Mouse (Mus musculus) gastrocnemius, postnatal 14 days (tissue): ENCODE measurements around the gene Lamp5. TPM values are rescaled to one million over a fixed set of nuclear protein-coding genes. Genes with fewer than 3 reads are reported as not detected.

ENCODE experiments used
- DNase-seq: peaks from one replicate; pipeline ENCODE4 v3.0.0; 2021; ENCODE audit warnings: mixed read lengths
- intact Hi-C: fragments of 180-260 bp; cut with DNase I; formaldehyde crosslinking; loops from one replicate; pipeline ENCODE4 v1.15.1; 2025; ENCODE audit warnings: low total_unique reads
- long read RNA-seq, 2 experiments: library from polyadenylated mRNA; stranded (forward); transcript quantifications; one replicate each; pipeline ENCODE4 v2.0.0; 2021
- total RNA-seq, 2 experiments: library from RNA; stranded (reverse); gene quantifications; 2 replicates each; pipeline ENCODE4 v1.2.3; 2021

Gene Lamp5
- total RNA-seq: not detected
- long read RNA-seq, experiment 1: 0 reads
- long read RNA-seq, experiment 2: 0 reads

DNA sequence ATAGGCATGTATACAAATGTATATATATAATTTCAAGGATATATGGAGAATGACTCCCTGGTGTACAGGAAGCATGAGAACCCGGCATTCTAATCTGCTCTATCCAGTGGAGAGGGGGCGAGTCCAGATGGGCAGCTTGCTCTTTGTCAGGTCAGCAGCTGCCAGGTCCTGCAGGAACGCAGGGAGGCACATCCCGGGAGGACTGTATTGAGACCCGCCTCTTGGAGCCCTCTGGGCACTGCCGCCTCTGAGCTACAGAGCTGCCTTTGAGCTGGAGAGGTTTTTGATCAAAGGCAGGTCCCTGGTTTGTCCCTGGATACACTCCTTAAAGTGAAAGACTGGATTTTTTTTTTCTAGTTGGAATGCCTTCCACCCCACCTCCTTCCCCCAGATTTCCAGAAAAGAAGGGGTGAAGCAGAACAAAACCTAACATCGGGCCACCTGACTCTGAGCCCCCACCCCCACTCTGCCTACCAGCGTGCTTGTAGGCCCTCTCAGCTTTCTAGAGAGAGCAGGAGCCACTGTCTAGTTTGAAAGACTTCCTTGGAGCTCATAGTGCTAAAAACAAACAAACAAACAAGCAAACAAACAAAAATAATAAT lies at the start of gene Lamp5:
Lamp5 (plus strand) TSS at position 552 of the 602 bp plus-strand sequence.
- no peak for DNase-seq
- intact Hi-C loops: no loop called here

DNA sequence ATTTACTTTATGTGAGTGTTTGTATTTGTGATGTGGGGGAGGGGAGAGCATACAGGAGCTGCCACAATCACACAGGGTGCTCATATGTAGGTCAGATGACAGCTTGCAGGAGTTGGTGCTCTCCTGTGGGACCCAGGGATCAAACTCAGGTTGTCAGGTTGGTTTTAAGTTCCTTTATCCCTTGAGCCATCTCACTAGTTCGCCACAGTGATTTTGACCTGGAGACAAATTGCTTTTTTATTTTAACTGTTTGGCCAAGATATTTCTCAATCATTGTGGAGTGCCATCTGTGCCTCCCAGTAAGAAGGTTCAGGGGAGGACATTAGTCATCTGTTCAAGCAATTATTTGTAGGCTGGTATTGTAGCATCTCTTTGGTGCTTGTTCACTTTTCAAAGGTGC lies 48.2 kb upstream of the Lamp5 start:
- DNase-seq: no peak
- intact Hi-C loops: no loop called here

DNA sequence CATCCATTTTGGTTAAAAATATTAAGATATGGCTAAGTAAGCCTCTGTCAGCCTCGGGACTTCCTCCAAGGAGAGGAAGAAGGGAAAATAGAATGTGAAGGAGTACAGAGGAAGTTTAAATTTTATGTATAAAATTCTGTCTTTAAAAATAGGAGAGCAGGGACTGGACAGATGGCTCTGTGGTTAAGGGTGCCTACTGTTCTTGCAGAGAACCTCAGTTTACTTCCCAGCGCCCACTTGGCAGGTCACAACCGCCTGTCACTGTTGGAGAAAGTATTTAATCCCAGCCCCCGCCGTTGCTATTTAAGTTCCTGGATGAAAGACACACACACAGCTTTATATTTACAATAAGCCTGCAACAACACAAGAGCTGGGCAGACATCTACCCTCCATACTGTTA lies 45.8 kb upstream of the Lamp5 start:
- no peak for DNase-seq
- intact Hi-C loops: no loop called here

DNA sequence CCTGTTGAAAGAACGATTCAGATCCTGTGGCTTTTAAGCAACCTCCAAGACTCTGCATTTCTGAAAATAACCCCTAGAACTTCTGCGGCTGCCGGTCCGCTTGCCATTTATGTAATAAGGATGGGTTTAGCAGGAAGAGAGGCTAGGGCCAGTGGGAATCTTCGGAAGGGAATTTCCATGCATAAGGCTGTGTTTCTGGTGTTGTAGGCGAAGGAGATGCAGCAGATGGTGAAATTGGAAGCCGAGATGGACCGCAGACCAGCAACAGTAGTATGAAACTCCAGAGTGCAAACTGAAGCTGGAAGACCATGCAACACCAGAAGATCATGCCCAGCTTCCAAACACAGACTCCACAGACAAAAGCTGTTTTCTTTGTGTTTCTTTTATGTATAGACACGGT lies 39.3 kb upstream of the Lamp5 start:
- intact Hi-C loops: no loop called here
- no peak for DNase-seq

DNA sequence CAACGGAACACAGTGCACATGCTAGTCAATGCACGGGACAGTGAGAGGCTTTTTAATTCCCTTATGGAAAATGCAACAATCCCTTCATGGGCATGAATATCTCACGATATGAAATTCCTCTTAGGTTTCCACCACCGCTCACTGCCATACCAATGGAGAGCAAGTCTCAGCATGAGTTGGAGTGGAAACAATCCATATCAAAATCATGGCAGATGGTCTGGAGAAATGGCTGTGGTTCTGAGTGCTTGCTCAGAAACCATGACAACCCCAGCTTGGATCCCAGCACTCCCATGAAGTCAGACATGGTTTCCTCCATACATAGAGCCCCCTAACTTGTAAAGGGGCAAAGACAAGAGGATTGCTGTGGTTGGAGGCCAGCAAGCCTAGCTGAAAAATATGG lies 3.6 kb upstream of the Lamp5 start:
- intact Hi-C loops: no loop called here
- DNase-seq: no peak

DNA sequence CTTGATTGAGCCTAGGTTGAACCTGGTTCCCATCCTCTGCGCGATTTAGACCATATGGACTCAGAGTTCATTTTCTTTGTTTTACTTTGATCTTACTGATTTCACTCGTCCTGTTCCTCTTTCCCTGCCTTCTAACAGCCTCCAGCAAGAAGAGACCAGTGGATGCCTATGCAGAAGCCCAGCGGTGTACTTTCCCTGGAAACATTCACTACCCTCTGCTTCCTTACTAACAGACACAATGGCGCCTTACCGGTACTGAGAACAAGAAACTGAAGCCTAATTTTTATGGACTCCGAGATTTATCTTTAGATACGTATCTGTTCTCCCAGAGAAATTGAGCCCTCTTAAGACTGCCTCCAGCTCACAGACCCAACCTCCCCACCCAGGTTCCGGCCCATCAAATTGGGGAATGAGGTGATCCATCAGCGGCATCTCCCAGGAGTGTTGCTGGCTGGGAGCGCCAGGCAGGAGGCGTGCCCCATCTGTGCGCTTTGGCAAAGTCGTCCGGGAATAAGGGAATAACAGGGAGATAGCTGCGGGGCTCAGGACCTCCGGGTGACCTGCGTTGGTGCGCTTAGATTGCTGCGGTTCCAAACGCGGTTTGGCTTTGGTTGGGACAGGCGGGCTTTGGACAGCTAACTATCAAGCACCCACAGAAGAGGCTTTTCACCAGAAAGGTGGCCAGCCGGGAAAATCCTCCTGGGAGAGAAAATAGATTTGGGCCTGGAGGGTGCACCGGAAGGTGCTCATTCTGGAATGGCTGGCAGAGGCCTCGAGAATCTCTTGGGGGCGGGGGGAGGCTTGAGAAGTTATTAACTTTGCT lies 1.0 kb upstream of the Lamp5 start:
- intact Hi-C loops: no loop called here
- DNase-seq: peak; percentile 4

DNA sequence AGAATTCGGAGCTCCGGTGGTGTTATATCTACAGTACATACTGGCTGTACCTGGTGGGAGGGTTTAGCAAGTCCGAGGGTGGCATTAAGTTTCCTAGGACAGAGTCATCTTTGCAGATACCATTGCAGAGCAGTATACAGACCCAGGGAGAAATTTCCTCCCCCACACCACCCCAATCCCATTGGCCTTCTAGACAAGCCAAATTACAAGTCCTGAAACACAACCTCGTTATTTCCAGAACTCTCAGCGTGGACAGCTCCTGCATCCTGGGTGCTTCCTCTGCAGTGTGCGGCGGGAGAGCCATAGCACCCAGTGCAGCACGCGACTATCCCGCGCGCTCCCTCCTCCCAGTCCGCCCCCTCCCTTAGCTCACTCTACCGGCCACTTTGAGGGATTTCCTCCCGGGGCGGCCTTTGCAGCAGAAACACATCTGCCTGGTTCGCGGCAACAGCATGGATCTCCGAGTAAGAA lies 5.9 kb downstream of the Lamp5 start:
- DNase-seq: no peak
- intact Hi-C loops: no loop called here

DNA sequence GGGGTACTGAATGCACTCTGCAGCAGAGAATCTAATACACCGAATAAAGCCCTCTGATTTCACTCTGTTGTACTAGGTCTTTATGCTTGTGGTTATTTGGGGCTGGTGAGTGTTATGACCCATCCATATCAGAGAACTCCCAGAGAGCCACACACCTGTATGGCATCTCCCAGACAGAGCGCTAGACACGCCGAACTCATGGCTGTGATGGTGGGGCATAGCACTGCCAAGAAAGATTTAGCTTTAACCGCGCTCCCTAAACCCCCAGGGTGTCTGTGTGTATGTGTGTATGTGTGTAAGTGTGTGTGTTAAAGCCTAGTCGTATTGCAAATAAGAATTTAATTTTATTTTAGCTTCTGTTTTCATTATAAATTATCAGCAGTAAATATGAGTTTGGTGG lies 6.4 kb downstream of the Lamp5 start:
- no peak for DNase-seq
- intact Hi-C loops: no loop called here

DNA sequence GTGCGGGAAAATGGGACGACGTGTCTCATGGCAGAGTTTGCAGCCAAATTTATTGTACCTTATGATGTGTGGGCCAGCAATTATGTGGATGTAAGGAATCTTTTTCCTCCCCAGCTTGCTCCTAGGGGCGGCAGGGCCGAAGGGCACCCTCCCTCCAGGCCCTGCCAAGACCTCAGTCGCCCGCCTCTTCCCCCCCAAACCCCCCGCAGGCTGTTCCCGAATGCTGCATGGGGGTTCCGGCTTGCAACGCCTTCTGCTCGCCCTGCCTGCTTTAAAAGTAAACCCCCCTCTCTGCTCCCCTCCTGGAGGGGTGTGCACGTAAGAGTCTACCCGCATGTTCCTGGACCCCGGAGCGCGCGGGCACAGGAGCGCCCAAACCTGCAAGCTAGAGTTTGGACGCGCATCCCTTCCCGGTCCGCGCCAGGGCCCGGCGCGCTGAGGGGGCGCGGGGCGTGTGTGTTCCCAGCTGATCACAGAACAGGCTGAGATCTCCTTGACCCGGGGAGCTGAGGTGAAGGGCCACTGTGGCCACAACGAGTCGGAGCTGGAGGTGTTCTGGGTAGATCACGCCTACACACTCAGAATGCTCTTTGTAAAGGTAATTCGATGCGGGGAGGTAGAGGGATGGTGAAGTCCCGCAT lies 7.1 kb downstream of the Lamp5 start:
- no peak for DNase-seq
- intact Hi-C loops: no loop called here

DNA sequence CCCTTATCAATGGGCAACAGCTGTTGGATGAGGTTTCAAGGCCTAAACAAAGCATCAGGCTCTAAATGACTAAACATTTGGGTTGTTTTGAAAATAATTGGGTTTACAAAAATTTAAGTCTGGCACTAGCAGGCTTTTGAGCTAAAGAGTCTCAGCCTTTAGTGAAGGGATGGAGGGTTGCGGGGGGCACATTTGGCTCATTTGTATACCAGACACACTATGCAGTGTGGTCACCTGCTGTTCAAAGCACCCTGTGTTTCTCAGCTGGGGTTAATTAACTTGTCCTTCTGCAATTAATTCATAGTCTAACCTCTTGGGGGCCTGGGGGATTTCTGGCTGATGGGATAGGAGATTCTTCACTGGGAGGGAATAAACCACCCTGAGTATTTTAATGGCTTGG lies 12.3 kb downstream of the Lamp5 start:
- DNase-seq: no peak
- intact Hi-C loops: no loop called here

DNA sequence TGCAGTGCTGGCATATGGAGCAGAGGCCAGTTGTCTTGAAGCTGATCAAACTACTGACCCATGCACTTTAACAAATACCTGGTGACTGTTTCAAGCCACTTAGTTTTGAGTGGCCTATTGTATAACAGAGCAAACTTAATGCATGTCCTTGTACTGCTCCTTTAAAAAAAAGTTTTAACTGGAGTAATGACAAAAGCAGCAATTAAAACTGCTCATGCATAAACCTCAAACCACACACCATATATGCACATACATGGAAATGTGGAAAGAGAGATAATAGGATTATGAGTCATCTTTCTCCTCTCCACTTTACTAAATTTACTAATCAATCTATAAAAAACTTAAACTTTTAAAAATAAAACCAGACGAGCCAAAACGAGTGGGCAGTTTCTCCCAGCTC lies 43.9 kb downstream of the Lamp5 start:
- no peak for DNase-seq
- intact Hi-C loops: no loop called here

DNA sequence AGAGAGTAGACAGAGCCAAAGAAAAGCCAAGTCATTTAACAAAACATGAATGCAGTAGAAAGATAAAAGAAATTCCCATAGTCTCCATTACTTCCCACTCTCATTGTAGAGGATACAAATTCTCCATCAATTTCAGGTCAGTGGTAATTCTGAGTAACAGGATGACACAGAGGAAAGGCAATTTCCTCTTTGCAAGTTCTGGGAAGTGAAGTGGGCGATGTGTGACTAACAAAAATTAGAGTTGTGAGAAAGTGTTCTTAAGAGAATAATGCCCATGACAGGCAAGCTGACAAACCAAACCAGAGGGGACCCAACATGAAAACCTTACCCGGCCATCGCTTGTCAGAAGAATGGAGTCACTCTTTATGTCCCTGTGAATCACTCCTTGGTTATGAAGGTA lies 45.1 kb downstream of the Lamp5 start:
- DNase-seq: no peak
- intact Hi-C loops: no loop called here

DNA sequence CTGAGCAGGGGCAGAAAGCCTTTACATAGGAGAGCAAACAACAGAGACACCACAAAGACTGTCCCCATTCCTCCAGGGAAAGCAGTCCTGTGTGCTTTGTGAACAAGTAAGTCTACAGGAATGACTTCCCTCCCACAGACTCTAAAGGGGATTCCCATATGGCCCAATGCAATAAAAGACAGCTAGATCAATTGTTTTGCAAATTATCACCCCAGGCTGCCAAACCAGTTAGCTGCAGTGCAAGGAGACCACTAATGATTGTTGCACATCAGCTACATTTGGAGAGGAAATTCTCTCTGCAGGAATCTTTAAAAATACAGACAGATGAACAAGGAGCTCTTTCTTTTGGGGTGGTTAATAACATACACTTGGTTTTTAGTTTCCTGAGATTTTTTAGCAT lies 55.6 kb downstream of the Lamp5 start:
- intact Hi-C loops: no loop called here
- no peak for DNase-seq

DNA sequence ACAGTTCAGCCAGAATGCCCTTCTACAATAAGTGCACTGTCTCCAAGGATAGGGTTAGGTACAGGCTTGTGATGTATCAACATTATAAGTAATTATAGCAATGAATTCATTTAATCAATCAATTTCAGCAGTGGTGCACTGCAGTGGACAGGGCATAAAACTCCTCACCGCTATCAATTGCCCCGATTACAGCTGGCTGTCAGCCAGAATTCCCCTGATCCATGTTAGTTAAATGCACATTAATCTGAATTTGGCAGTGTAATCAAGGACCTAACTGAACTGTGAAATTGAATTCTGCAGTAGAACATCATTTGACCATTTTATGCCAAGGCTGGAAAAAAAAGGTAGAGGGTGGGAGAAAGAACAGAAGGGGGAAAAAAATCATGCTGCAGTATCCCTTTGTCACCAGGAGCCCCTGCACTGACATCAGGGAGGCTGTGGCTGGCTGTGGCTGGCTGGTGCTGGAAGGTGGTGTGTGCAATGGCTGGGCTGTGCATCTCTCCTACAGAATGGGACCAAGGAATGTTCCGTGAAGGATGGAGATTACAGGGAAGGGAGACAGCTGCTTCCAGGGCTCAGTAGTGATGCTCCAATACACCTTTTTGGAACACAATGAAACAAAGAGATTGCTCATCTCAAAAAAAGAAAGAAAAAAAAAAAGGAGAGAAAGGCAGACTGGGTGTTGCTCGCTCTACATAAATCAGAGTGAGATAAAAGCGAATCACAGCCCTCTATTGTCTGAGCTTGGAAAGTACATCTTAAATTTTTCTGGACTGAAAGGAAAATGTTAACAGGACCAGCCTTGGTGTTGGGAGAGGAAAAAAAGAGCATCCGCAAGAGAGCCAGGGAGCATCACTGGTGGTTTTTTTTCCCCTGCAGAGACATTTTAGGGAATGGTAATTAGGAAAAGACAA lies 56.3 kb downstream of the Lamp5 start:
- intact Hi-C loops: no loop called here
- no peak for DNase-seq

DNA sequence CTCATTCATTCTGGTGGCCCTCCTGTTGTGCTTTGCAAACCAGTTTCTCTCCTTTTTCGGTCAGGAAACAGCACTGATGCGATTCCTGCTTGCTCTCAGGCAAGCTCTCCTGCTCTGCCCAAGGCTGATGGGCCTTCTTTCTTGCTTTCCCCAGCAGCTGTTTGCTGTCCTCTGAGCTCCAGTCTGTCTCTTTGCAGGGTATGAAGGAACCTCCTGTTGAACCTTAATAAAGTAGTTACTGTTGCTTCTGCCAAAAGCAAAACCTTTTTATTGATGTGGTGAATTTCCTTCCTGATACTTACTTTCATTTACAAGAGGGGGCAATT lies 57.0 kb downstream of the Lamp5 start:
- DNase-seq: no peak
- intact Hi-C loops: no loop called here

DNA sequence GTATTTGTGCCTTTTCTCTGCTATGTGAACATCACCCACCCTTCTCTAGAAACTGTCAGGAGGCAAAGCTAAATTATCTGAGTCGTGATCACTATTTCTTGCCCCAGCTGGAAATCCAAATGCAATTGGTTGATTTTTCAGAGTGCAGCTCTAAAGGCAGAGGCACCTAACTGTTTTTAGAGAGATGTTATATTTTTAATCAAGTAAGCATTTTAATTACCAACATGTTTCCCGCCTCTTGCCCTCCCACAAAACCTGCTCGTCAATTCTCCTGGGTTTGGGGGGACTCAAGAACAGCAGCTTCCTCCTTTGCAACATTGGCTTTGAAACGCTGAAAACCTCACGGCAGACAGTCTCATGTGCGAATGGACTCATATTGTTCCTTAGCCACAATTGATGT lies 61.3 kb downstream of the Lamp5 start:
- DNase-seq: no peak
- intact Hi-C loops: no loop called here

DNA sequence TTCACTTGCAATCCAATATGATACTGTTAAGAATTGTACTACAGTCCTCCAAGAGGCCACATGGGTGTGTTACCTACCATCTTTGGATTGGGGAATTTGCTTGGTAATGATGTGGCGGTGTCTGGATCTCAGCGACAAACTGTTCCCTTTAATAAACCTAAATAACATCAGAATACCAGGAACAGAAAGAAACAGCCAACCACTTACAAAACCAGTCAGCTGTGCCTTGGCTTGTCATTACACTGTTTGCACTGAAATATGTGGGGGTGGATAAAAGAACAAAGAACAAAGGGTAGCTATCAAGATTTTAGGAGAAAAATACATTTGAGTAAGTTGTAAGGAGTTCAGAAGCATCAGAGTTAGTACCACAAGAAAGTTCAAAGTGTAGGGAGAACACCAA lies 66.0 kb downstream of the Lamp5 start:
- intact Hi-C loops: no loop called here
- DNase-seq: no peak
